Mouse (Mus musculus) liver, postnatal 0 days (tissue): ENCODE measurements around the gene Rundc3a.

Experiments used
- CTCF ChIP-seq: sonication (generic); IDR thresholded peaks from 2 replicates; pipeline ENCODE4 v1.5.1; 2016; ENCODE audit warnings: antibody characterized with exemption, low read depth
- EP300 ChIP-seq: IDR thresholded peaks from 2 replicates; pipeline ENCODE4 v1.6.1; 2016; ENCODE audit warnings: antibody characterized with exemption, low read depth, mild to moderate bottlenecking

DNA sequence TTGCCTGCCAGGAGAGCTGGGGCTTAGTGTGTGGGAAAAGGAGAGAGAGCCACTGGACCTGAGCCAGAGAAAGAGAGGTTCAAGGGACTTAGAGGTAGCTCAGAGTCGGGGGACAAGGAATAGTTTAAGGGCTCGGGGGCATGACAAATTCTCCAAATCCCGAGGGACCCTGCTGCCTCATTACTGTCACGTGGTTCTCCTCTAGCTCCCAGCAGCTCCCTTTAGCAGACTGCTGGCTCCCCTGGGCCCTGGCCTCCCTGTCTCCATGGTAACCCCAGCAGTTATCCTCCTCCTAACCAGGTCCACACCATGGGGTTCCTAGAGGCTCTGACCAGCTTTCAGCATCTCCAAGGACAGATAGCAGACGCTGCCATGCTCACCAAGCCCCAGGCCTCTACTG, 2.0 kb downstream of the Rundc3a start:
- TF ChIP-seq CTCF (no peak), EP300 (no peak)
